ENCODE assay signal across 9 mouse cellular contexts in the genomic region with DNA sequence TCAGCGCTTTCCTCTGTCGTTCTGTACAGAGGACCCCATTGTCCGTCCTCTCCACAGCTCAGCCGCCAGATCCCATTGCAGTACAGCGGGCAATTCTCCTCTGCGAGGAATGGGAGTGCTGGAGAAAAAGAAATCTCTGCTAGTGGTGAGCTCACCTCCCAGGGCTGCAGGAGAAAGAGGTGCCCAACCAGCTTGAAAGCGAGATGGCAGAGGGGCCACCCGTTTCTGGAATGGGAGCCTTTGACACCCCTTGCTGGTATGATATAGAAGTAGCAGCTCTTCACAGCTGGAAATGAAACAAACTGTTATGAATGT.
DNase-seq lines count a peak whose midpoint lies in the region; ATAC-seq and TF ChIP-seq lines count a peak whose summit lies in the region.
"Had no signal": no experiment of that assay in that cellular context is flagged by ENCODE, and none has a peak within 500 bp of the region (broad histone marks: within the 10 kb centered on the region; RNA-seq: fewer than 3 reads in every experiment).

No protein-coding gene starts in this region.

- peak; percentile 73 for ATAC-seq in frontal cortex, adult (ENCODE audit: low TSS enrichment)
- ATAC-seq in midbrain, embryonic 12.5 days (ENCODE audit: low FRiP score, low read depth) = peak; percentile 25; the same call in 1 of the 2 replicates
- peak; percentile 64 for ATAC-seq in hindbrain, embryonic 16.5 days
- no peak; the same call in 1 of the 2 replicates for ATAC-seq in stomach, postnatal 0 days (ENCODE audit: low FRiP score, low TSS enrichment)

- H3K9me3 ChIP-seq in midbrain, embryonic 12.5 days = no peaks in the 10 kb centered on the region
- no peaks in the 10 kb centered on the region for H3K9me3 ChIP-seq in midbrain, embryonic 10.5 days (replicated peaks)
- no peaks in the 10 kb centered on the region for H3K9me3 ChIP-seq in hindbrain, embryonic 16.5 days (ENCODE audit: control insufficient read depth, low read length)
- H3K9me3 ChIP-seq in stomach, postnatal 0 days (ENCODE audit: control insufficient read depth, low read length) = no peaks in the 10 kb centered on the region

- WGBS in midbrain, embryonic 12.5 days = 40% methylated on average over 8 of the region's 8 CpGs
- WGBS in midbrain, embryonic 10.5 days = 50% methylated on average over 8 of the region's 8 CpGs
- 37% methylated on average over 8 of the region's 8 CpGs for WGBS in hindbrain, embryonic 16.5 days
- 61% methylated on average over 8 of the region's 8 CpGs for whole genome bisulfite sequencing in stomach, postnatal 0 days

- H3K4me2 ChIP-seq in midbrain, embryonic 12.5 days (replicated peaks) = no peak overlapping the region
- H3K4me2 ChIP-seq in hindbrain, embryonic 16.5 days (ENCODE audit: low read length) = no peak overlapping the region
- H3K4me2 ChIP-seq in stomach, postnatal 0 days (replicated peaks; ENCODE audit: low read depth) = 0 out of 2 replicates have a peak overlapping the region, but pooled peaks have one; percentile 9

- no peak for DNase-seq in frontal cortex, postnatal 25 days (ENCODE audit: low spot score in 2 of 2)
- DNase-seq in midbrain, embryonic 10.5 days (ENCODE audit: low spot score) = no peak
- DNase-seq in stomach, postnatal 0 days (ENCODE audit: low spot score) = no peak
- no peak for DNase-seq in adrenal gland, postnatal 25 days
- no peak for DNase-seq in spleen, adult 12 weeks (ENCODE audit: low spot score)
- DNase-seq: thymus, postnatal 36 days had no signal

- H3K4me3 ChIP-seq in midbrain, embryonic 12.5 days = no peak overlapping the region
- no peak overlapping the region for H3K4me3 ChIP-seq in midbrain, embryonic 10.5 days
- no peak overlapping the region for H3K4me3 ChIP-seq in hindbrain, embryonic 16.5 days (ENCODE audit: low read length)
- H3K4me3 ChIP-seq in stomach, postnatal 0 days (ENCODE audit: low read depth, low read length) = no peak overlapping the region

- H3K27me3 ChIP-seq in midbrain, embryonic 12.5 days = no peaks in the 10 kb centered on the region
- no peaks in the 10 kb centered on the region for H3K27me3 ChIP-seq in midbrain, embryonic 10.5 days (ENCODE audit: low read depth, poor library complexity, severe bottlenecking)
- no peaks in the 10 kb centered on the region for H3K27me3 ChIP-seq in hindbrain, embryonic 16.5 days (replicated peaks; ENCODE audit: control insufficient read depth, insufficient read depth, low read length)
- no peaks in the 10 kb centered on the region for H3K27me3 ChIP-seq in stomach, postnatal 0 days (ENCODE audit: control insufficient read depth, insufficient read depth, low read length)

- H3K4me1 ChIP-seq in midbrain, embryonic 12.5 days = peaks cover 3% of the 10 kb centered on the region; the same call in 1 of the 2 replicates
- peaks cover 15% of the 10 kb centered on the region for H3K4me1 ChIP-seq in midbrain, embryonic 10.5 days
- H3K4me1 ChIP-seq in hindbrain, embryonic 16.5 days (ENCODE audit: control insufficient read depth, insufficient read depth, low read depth, low read length) = peaks cover 12% of the 10 kb centered on the region
- no peaks in the 10 kb centered on the region for H3K4me1 ChIP-seq in stomach, postnatal 0 days (replicated peaks; ENCODE audit: control insufficient read depth, insufficient read depth)

- TF ChIP-seq CTCF in stomach, postnatal 0 days (IDR thresholded peaks at IDR 0.05; ENCODE audit: low read depth) = no peak

- H3K27ac ChIP-seq in midbrain, embryonic 12.5 days (replicated peaks) = no peak overlapping the region; the same call in 1 of the 2 replicates
- no peak overlapping the region for H3K27ac ChIP-seq in midbrain, embryonic 10.5 days (replicated peaks)
- peak overlapping the region; percentile 41 for H3K27ac ChIP-seq in hindbrain, embryonic 16.5 days (ENCODE audit: low read depth, low read length)
- peak overlapping the region; percentile 73; the same call in 1 of the 2 replicates for H3K27ac ChIP-seq in stomach, postnatal 0 days (replicated peaks)

- H3K36me3 ChIP-seq in midbrain, embryonic 12.5 days = no peaks in the 10 kb centered on the region
- H3K36me3 ChIP-seq in midbrain, embryonic 10.5 days = no peaks in the 10 kb centered on the region
- no peaks in the 10 kb centered on the region for H3K36me3 ChIP-seq in hindbrain, embryonic 16.5 days (ENCODE audit: control insufficient read depth, insufficient read depth, low read length)
- H3K36me3 ChIP-seq in stomach, postnatal 0 days (ENCODE audit: control insufficient read depth, insufficient read depth, low read length) = no peaks in the 10 kb centered on the region

- no peak overlapping the region for H3K9ac ChIP-seq in midbrain, embryonic 12.5 days (replicated peaks)
- no peak overlapping the region for H3K9ac ChIP-seq in hindbrain, embryonic 16.5 days (ENCODE audit: low read depth, low read length)
- H3K9ac ChIP-seq in stomach, postnatal 0 days (ENCODE audit: low read length) = no peak overlapping the region

- TF ChIP-seq EP300 in stomach, postnatal 0 days (optimal IDR thresholded peaks at IDR 0.05) = no peak

Comparison
In these comparisons a context has a peak if more than half of its experiments do, and no peak if none do; other contexts are left out.
1. H3K27ac ChIP-seq: peak in hindbrain, embryonic 16.5 days (single experiment) and stomach, postnatal 0 days (single experiment); none in midbrain, embryonic 12.5 days (single experiment) and midbrain, embryonic 10.5 days (single experiment).